Mouse (Mus musculus): Measurements from ENCODE around the gene Slc22a17. TPM values are rescaled to one million over a fixed set of nuclear protein-coding genes. Genes with fewer than 3 reads are reported as not detected.

Gene Slc22a17
- total and polyA plus RNA-seq, 2 experiments from 2014 or later, result 369 to 606 TPM

DNA sequence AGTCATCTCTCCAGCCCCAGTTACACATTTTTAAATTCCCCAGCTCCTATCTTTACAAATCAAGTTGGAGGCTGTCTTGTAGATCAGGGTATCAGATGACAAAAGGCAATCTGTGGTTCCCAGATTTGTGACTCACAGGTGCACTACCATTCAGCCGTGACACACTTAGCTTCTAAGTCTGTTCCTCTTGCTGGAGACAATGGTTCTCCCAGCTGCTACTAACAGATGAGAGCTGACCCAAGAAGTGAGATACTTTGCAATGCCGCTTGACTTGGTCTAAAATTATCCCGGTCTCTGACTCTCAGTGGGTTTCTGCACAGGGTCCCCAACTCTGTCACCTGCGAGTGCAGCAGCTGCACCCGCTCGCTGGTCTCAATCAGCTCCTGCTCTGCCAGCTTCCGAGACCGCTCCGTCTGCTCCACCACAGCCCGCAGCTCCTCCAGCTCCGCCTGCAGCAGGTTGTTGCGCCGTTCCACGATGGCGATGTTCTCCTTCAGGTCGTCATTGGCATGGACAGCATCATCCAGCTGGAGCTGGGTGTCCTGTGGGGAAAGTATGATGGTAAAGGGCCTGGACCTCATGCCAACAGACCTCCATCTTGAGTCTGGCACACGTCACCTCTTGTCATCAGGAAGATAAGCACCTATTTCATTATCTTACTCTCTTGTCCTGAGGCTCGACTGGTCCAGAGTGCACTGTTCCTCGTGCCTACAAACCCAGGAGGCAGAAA, 33.2 kb upstream of the Slc22a17 start:
- H3K9ac ChIP-seq (replicated peaks; ENCODE audit: low read length), result no peak overlapping the region
- H3K27ac ChIP-seq, result no peak overlapping the region
- WGBS, result 84% methylated on average over 19 of the region's 19 CpGs
- H3K9me3 ChIP-seq (ENCODE audit: low read length), result no peaks in the 10 kb centered on the region
- H3K4me2 ChIP-seq (ENCODE audit: low read depth, low read length), result no peak overlapping the region
- no peaks in the 10 kb centered on the region for H3K36me3 ChIP-seq (ENCODE audit: insufficient read depth, low read length)
- no peak for TF ChIP-seq CTCF (IDR thresholded peaks at IDR 0.05; ENCODE audit: low read depth)
- no peak overlapping the region for H3K4me3 ChIP-seq (ENCODE audit: low read length)
- H3K27me3 ChIP-seq (ENCODE audit: insufficient read depth, low read length), result no peaks in the 10 kb centered on the region
- ATAC-seq (no peak), DNase-seq (ENCODE audit: low spot score) (no peak)
- H3K4me1 ChIP-seq (ENCODE audit: insufficient read depth, low read length), result no peaks in the 10 kb centered on the region

DNA sequence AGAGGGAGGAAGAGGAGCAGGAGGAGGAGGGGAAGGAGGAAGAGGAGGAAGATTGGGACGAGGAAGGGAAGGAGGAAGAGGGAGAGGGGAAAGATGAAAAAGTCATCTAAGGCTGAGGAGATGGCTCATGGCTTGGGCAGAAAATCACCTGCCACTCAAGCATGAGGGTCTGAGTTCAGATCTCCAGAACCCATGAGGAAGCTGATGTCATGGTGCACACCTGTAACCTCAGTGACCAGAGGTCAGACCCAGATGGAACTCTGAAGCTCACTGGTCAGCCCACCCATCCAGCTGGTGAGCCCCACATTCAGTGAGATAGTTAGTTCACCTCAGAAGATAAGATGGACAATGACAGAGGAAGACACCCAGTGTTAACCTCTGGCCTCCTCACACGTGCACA, 32.0 kb upstream of the Slc22a17 start:
- Histone ChIP-seq H3K4me1 (ENCODE audit: insufficient read depth, low read length) (no peaks in the 10 kb centered on the region), H3K36me3 (ENCODE audit: insufficient read depth, low read length) (no peaks in the 10 kb centered on the region), H3K27me3 (ENCODE audit: insufficient read depth, low read length) (no peaks in the 10 kb centered on the region), H3K27ac (no peak overlapping the region), H3K9ac (replicated peaks; ENCODE audit: low read length) (no peak overlapping the region), H3K4me3 (ENCODE audit: low read length) (no peak overlapping the region), H3K4me2 (ENCODE audit: low read depth, low read length) (no peak overlapping the region), H3K9me3 (ENCODE audit: low read length) (no peaks in the 10 kb centered on the region)
- TF ChIP-seq CTCF (IDR thresholded peaks at IDR 0.05; ENCODE audit: low read depth), result no peak
- no peak for DNase-seq (ENCODE audit: low spot score)
- ATAC-seq, result no peak
- 80% methylated on average over 2 of the region's 2 CpGs for WGBS

DNA sequence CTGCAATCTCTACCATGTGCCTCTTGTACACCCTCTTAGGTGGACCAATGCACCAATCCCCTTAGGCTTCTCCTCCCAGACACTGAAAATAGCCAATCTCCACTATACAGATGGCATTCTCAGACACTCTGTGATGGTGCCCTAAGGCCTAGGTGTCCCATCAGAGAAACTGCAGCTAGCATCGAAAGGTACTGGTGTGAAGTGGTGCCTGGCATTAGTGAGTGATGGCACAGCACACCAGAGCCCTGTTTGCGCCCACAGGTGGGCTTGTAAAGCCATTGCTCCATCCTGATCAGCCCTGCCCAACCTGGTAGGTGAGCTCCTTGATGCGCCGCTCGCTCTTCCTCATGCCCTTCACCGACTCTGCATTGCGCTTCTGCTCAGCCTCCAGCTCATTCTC, 31.0 kb upstream of the Slc22a17 start:
- H3K27me3 ChIP-seq (ENCODE audit: insufficient read depth, low read length), result no peaks in the 10 kb centered on the region

DNA sequence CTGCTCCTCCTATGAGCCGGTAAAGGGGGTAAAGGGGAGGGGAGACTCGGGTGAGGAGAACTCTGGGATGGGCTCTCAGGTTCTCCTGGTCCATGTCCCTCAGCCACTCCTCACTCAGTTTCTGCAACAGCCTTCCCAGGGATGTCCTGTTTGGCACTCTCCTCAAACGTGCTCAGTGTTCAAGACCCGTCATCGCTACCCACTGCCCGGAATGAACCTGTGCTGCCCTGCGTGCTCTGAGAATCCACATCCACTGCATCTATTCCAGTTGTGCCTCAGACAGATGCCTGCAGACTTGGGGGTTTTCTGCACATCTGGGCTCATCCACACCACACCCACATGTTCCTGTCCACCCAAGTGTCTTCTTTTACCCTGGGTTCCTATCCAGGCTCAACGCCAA, 29.5 kb upstream of the Slc22a17 start:
- 86% methylated on average over 8 of the region's 8 CpGs for WGBS
- no peak for TF ChIP-seq CTCF (IDR thresholded peaks at IDR 0.05; ENCODE audit: low read depth)
- Histone ChIP-seq H3K4me2 (ENCODE audit: low read depth, low read length) (no peak overlapping the region), H3K4me1 (ENCODE audit: insufficient read depth, low read length) (no peaks in the 10 kb centered on the region), H3K27ac (no peak overlapping the region), H3K36me3 (ENCODE audit: insufficient read depth, low read length) (no peaks in the 10 kb centered on the region), H3K9ac (replicated peaks; ENCODE audit: low read length) (no peak overlapping the region), H3K27me3 (ENCODE audit: insufficient read depth, low read length) (no peaks in the 10 kb centered on the region), H3K9me3 (ENCODE audit: low read length) (no peaks in the 10 kb centered on the region), H3K4me3 (ENCODE audit: low read length) (no peak overlapping the region)
- no peak for ATAC-seq
- no peak for DNase-seq (ENCODE audit: low spot score)

More for the DNA sequence above, 31.0 kb upstream of the Slc22a17 start:
- Histone ChIP-seq H3K9me3 (ENCODE audit: low read length) (no peaks in the 10 kb centered on the region), H3K4me2 (ENCODE audit: low read depth, low read length) (no peak overlapping the region), H3K36me3 (ENCODE audit: insufficient read depth, low read length) (no peaks in the 10 kb centered on the region), H3K27ac (no peak overlapping the region), H3K4me3 (ENCODE audit: low read length) (no peak overlapping the region), H3K9ac (replicated peaks; ENCODE audit: low read length) (no peak overlapping the region), H3K4me1 (ENCODE audit: insufficient read depth, low read length) (no peaks in the 10 kb centered on the region)
- no peak for DNase-seq (ENCODE audit: low spot score)
- no peak for ATAC-seq
- no peak for TF ChIP-seq CTCF (IDR thresholded peaks at IDR 0.05; ENCODE audit: low read depth)
- WGBS, result 92% methylated on average over 7 of the region's 7 CpGs

DNA sequence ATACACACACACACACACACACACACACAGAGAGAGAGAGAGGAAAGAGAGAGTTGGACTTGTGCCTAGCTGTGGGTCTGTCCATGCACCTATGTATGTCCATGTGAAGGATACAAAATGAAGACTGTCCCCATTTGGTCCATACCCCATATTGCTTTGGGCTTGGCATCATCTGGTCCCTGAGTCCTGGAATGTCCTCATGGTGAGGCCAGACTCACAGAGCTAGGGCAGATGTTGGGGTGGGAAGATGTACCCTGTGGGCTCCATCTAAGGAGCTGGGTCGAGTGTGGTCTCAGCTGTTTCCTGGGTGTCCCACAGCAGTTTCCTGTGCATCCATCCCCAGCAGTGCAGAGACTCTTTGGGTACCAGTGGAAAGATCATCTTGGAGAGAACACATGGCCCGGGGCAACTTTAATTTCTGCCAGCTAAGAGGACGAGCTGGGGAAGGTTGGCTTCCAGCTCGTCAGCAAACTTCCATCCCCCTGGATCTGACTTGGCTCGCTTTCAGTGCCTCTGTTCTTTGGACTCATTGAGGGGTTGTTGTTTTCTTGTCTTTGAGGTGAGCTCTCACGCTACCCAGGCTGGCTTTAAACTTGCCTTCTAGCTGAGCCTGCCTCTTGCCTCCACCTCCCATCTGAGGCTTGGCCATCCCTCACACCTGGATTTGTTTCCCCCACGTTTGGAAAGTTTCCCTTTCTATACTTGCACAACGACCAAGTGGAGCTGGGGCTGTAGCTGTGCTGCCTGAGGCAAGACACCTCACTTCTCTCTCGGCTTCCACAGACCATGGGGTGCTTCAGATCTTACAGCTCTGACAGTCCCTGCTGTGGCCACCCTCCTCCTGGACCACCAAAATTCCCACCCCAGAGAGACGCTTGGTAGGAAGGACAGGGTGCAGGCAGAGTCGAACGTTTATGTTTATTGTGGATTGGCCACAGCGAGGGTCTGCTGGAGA, 28.4 kb upstream of the Slc22a17 start:
- Histone ChIP-seq H3K27ac (no peak overlapping the region), H3K4me2 (ENCODE audit: low read depth, low read length) (no peak overlapping the region), H3K4me3 (ENCODE audit: low read length) (no peak overlapping the region), H3K27me3 (ENCODE audit: insufficient read depth, low read length) (no peaks in the 10 kb centered on the region), H3K36me3 (ENCODE audit: insufficient read depth, low read length) (no peaks in the 10 kb centered on the region), H3K9ac (replicated peaks; ENCODE audit: low read length) (no peak overlapping the region), H3K9me3 (ENCODE audit: low read length) (no peaks in the 10 kb centered on the region), H3K4me1 (ENCODE audit: insufficient read depth, low read length) (no peaks in the 10 kb centered on the region)
- no peak for TF ChIP-seq CTCF (IDR thresholded peaks at IDR 0.05; ENCODE audit: low read depth)
- ATAC-seq (no peak), DNase-seq (ENCODE audit: low spot score) (no peak)
- 58% methylated on average over 13 of the region's 13 CpGs for WGBS

DNA sequence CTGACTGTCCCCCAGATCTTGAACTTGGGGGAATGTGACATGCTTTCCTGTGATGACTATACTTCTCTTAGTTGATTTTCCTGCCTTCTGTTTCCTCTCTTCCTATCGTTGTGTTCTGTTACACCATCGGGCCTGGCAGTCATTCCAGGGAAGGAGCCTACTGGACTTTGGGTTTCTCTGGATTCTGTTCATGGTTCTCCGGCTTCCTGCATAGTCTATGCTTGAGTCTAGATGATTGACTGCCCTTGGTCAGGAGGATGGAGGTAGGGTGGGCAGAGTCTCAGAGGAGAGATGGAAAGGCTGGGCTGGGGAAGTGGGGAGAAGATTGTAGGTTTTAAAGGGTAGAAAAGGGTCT, 27.2 kb upstream of the Slc22a17 start:
- no peak overlapping the region for H3K9ac ChIP-seq (replicated peaks; ENCODE audit: low read length)
- H3K27me3 ChIP-seq (ENCODE audit: insufficient read depth, low read length), result no peaks in the 10 kb centered on the region
- DNase-seq (ENCODE audit: low spot score), result no peak
- WGBS, result 86% methylated on average over 3 of the region's 3 CpGs
- H3K27ac ChIP-seq, result no peak overlapping the region
- no peak for TF ChIP-seq CTCF (IDR thresholded peaks at IDR 0.05; ENCODE audit: low read depth)
- H3K4me1 ChIP-seq (ENCODE audit: insufficient read depth, low read length), result no peaks in the 10 kb centered on the region
- no peaks in the 10 kb centered on the region for H3K9me3 ChIP-seq (ENCODE audit: low read length)
- no peak overlapping the region for H3K4me2 ChIP-seq (ENCODE audit: low read depth, low read length)
- H3K4me3 ChIP-seq (ENCODE audit: low read length), result no peak overlapping the region
- H3K36me3 ChIP-seq (ENCODE audit: insufficient read depth, low read length), result no peaks in the 10 kb centered on the region
- no peak for ATAC-seq

Measured in hindbrain, postnatal 0 days (tissue).